8 mouse cellular contexts compared by ENCODE assay signal in the genomic region with DNA sequence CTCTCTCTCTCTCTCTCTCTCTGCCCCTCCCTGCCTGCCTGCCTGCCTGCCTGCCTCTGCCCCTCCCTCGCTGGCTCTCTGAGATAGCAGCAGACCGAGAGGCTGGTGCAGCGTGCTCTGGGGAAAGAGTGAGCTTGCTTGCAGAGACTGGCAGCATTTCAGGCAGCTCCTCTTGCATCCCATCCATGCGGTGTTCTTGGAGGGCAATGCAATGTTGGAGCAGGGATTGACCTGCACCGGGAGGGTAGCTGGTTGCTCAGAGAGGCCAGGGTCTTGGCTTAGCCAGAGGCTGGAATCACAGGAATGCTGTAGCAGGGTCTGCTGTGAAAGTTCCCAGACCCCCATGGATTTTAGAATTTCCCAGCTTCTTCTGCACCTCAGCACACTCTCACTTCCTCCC.
DNase-seq lines count a peak whose midpoint lies in the region; ATAC-seq lines count a peak whose summit lies in the region.

No protein-coding gene starts in this region.

- 3% methylated on average over 5 of the region's 5 CpGs for WGBS in lung, embryonic 15.5 days
- WGBS in embryonic facial prominence, embryonic 12.5 days: 4% methylated on average over 5 of the region's 5 CpGs
- WGBS in hindbrain, embryonic 10.5 days: 7% methylated on average over 5 of the region's 5 CpGs
- WGBS in neural tube, embryonic 13.5 days: 7% methylated on average over 5 of the region's 5 CpGs

- H3K9ac ChIP-seq in lung, embryonic 15.5 days: no peak overlapping the region
- peak overlapping the region; percentile 19 for H3K9ac ChIP-seq in embryonic facial prominence, embryonic 12.5 days
- H3K9ac ChIP-seq in neural tube, embryonic 13.5 days: peak overlapping the region; percentile 61

- H3K4me2 ChIP-seq in lung, embryonic 15.5 days: peak overlapping the region; percentile 26; the same call in 1 of the 2 replicates
- peak overlapping the region; percentile 38 for H3K4me2 ChIP-seq in embryonic facial prominence, embryonic 12.5 days (replicated peaks)
- H3K4me2 ChIP-seq in neural tube, embryonic 13.5 days: peak overlapping the region; percentile 45

- H3K27me3 ChIP-seq in lung, embryonic 15.5 days: 0 out of 2 replicates have a peak, but pooled peaks cover 3% of the 10 kb centered on the region
- H3K27me3 ChIP-seq in embryonic facial prominence, embryonic 12.5 days: no peaks in the 10 kb centered on the region
- H3K27me3 ChIP-seq in hindbrain, embryonic 10.5 days (ENCODE audit: insufficient read depth, poor library complexity, severe bottlenecking): no peaks in the 10 kb centered on the region
- H3K27me3 ChIP-seq in neural tube, embryonic 13.5 days: no peaks in the 10 kb centered on the region

- ATAC-seq in lung, embryonic 15.5 days (ENCODE audit: borderline replicate concordance, extremely low read depth, low FRiP score, low TSS enrichment): no peak
- ATAC-seq in embryonic facial prominence, embryonic 12.5 days (ENCODE audit: insufficient number of reproducible peaks, insufficient read depth, low FRiP score, low TSS enrichment): peak; percentile 43; the same call in 1 of the 2 replicates
- peak; percentile 55; the same call in 1 of the 2 replicates for ATAC-seq in neural tube, embryonic 13.5 days (ENCODE audit: low read depth)

- no peak for DNase-seq in lung, postnatal 14 days
- DNase-seq in hindbrain, embryonic 10.5 days (ENCODE audit: low spot score): peak; percentile 62
- DNase-seq in left cerebral cortex, postnatal 36 days (ENCODE audit: low spot score in 2 of 2): peak; percentile 29 to 41
- no peak for DNase-seq in kidney, postnatal 25 days
- no peak for DNase-seq in adrenal gland, adult 2 months

- intact Hi-C loops in left cerebral cortex, postnatal 36 days (cut with DNase I): loop anchor here (5.0 kb wide), 1 partner anchor 164 kb away; no protein-coding TSS in a partner anchor

- H3K27ac ChIP-seq in lung, embryonic 15.5 days: no peak overlapping the region
- H3K27ac ChIP-seq in embryonic facial prominence, embryonic 12.5 days: peak overlapping the region; percentile 81
- peak overlapping the region; percentile 69 for H3K27ac ChIP-seq in hindbrain, embryonic 10.5 days
- H3K27ac ChIP-seq in neural tube, embryonic 13.5 days (replicated peaks): peak overlapping the region; percentile 76

- H3K36me3 ChIP-seq in lung, embryonic 15.5 days: no peaks in the 10 kb centered on the region
- H3K36me3 ChIP-seq in embryonic facial prominence, embryonic 12.5 days: no peaks in the 10 kb centered on the region
- H3K36me3 ChIP-seq in hindbrain, embryonic 10.5 days: no peaks in the 10 kb centered on the region
- no peaks in the 10 kb centered on the region for H3K36me3 ChIP-seq in neural tube, embryonic 13.5 days

- H3K4me1 ChIP-seq in lung, embryonic 15.5 days: peaks cover 8% of the 10 kb centered on the region; the same call in 1 of the 2 replicates
- H3K4me1 ChIP-seq in embryonic facial prominence, embryonic 12.5 days: peaks cover 46% of the 10 kb centered on the region
- peaks cover 28% of the 10 kb centered on the region for H3K4me1 ChIP-seq in hindbrain, embryonic 10.5 days (replicated peaks)
- peaks cover 21% of the 10 kb centered on the region for H3K4me1 ChIP-seq in neural tube, embryonic 13.5 days (replicated peaks)

- H3K9me3 ChIP-seq in lung, embryonic 15.5 days: no peaks in the 10 kb centered on the region
- no peaks in the 10 kb centered on the region for H3K9me3 ChIP-seq in embryonic facial prominence, embryonic 12.5 days
- no peaks in the 10 kb centered on the region for H3K9me3 ChIP-seq in hindbrain, embryonic 10.5 days
- no peaks in the 10 kb centered on the region for H3K9me3 ChIP-seq in neural tube, embryonic 13.5 days

- no peak overlapping the region for H3K4me3 ChIP-seq in lung, embryonic 15.5 days
- H3K4me3 ChIP-seq in embryonic facial prominence, embryonic 12.5 days: peak overlapping the region; percentile 33
- H3K4me3 ChIP-seq in hindbrain, embryonic 10.5 days: peak overlapping the region; percentile 38
- H3K4me3 ChIP-seq in neural tube, embryonic 13.5 days: peak overlapping the region; percentile 17

Comparison
In these comparisons a context has a peak if more than half of its experiments do, and no peak if none do; other contexts are left out.
1. DNase-seq: peak in hindbrain, embryonic 10.5 days (single experiment) and left cerebral cortex, postnatal 36 days (2 of 2); none in lung, postnatal 14 days (single experiment), kidney, postnatal 25 days (0 of 2) and adrenal gland, adult 2 months (single experiment).
2. Peak in every context shown above with its lines, with median percentiles within 50 percentile points of each other: H3K4me2 ChIP-seq.